Mouse (Mus musculus) activated CD4-positive, CD25-positive, alpha-beta regulatory T cell (primary cell): ENCODE results near the gene Mpp5. TPM values are rescaled to one million over a fixed set of nuclear protein-coding genes. Genes with fewer than 3 reads are reported as not detected.

ENCODE experiments used
- polyA plus RNA-seq, 2 experiments: library from polyadenylated mRNA; unstranded; fragments of 100-300 nt; shearing (Covaris generic); gene quantifications; one replicate each; pipeline ENCODE4 v1.2.1; 2017

Mpp5 gene
- 1 to 10 TPM; 6.7 to 8.4 TPM for polyA plus RNA-seq

DNA sequence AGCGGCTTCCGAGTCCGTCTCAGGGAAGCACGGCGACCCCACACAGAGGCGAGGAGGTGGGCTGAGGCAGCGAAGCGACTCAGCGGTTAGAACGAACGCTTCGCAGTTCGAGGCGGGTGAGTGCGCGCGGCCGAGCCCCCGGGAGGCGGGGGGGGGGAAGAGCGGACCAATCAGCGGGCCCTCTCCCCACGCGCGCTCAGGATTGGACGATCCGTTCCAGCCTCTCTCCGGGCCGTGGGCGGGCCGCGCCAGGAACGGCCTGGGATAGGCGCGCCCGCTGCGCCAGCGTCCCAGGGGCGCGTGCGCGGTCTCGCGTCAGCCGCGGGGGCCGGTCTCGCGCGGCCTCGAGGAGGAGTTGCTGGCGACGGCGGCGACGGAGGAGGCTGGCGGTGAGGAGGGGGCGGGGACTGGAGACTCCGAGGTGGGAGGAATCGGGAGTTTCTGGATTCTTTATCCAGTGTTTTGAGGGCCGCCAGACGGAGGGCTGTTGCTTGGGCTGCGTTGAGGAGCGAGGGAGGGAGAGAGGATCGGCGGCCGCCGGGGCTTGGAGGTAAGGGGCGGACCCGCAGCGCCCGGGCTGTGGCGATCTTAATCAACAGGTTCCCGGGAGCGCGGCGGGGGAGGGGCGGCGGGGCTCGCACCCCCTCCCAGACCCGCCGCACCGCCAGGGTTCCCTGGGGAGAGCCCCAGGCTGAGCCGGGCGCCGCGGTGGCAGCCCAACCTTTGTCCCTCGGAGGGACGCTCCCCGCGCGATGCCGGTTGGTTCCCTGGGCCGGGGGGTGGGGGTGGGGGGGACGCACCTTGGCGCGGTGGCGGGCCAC is at the start of gene Mpp5:
TSS of gene Mpp5 (plus strand) at position 351 of the 821 bp plus-strand sequence.

DNA sequence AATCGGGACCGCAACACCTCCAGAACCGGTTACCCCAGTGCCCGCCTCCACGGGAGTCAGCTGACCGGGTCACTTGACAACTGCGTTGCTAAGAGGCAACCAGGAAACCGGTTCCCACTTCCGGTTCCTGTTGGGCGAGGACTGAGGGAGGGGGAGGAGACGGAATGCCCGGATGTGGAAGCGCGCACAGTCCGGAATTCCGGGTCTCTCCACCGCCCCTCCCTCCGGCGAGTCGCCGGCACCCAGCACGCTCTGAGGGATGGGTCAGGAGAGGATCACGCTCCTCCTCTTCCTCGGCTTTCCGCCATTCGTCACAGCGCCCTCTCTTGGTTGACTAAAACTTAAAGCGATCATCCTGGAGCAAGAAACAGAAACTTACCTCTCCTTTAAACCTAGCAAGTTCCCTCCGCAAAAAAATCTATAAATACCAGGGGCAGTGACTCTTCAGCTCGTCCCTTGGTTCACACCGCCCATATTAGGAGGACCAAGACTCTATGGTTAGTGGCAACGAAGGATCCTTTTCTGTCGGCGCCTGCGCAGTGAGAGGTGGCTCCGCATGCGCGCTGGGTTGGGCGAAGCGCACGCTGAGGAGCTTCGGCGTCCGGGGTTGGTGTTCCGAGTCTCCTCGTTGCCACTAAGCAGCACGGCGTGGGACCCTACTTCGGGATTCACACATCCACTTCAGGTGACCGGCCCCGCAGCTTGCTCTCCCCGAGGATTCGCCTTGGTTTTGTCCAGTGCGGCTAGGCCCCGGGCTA is 113.0 kb downstream of the Mpp5 start, which contains the start of the genes Atp6v1d and Eif2s1:
TSS of gene Atp6v1d (minus strand) at position 143 of the 758 bp plus-strand sequence.
TSS of gene Eif2s1 (plus strand) at position 324 of the 758 bp plus-strand sequence.

Other genes starting within 250 kb of the Mpp5 start
- under 1 TPM in 1 of 2 experiments, not detected in 1; 0.54 TPM for gene Fam71d, start 57.4 kb upstream of the Mpp5 start, polyA plus RNA-seq
- 100 to 1,000 TPM; 164 to 241 TPM for gene Atp6v1d, start 112.7 kb downstream of the Mpp5 start, polyA plus RNA-seq
- 100 to 1,000 TPM; 187 to 210 TPM for gene Eif2s1, start 112.9 kb downstream of the Mpp5 start, polyA plus RNA-seq
- gene Plek2, start 158.1 kb downstream of the Mpp5 start, polyA plus RNA-seq = under 1 TPM in 1 of 2 experiments, not detected in 1; 0.54 TPM